Mouse (Mus musculus) Patski (cell line): Measurements from ENCODE around the gene Arfgap3. TPM values are rescaled to one million over a fixed set of nuclear protein-coding genes. Genes with fewer than 3 reads are reported as not detected.

Source experiments
- ATAC-seq: fragments of 100-300 bp; one replicate; pipeline ENCODE4 v1.8.0; 2021
- CTCF ChIA-PET: fragments of 350-600 bp; sonication (Branson Sonifier 250); formaldehyde crosslinking; loops from one replicate; lab custom pipeline; 2022; ENCODE audit warnings: inconsistent platforms; lab: Charles Lee
- POLR2A ChIA-PET: fragments of 350-600 bp; sonication (Branson Sonifier 250); formaldehyde crosslinking; loops from one replicate; lab custom pipeline; 2022; ENCODE audit warnings: antibody characterized with exemption, inconsistent platforms; lab: Charles Lee
- DNase-seq: peaks from one replicate; pipeline ENCODE4 v3.0.0-alpha.2; 2011; ENCODE audit warnings: low read depth, low spot score
- H3K27me3 ChIP-seq: fragments of 371-371 bp; one replicate; pipeline ENCODE4 v1.5.1; 2021
- CTCF ChIP-seq: fragments of 100-300 bp; IDR thresholded peaks from one replicate; pipeline ENCODE4 v1.5.1; 2021
- in situ Hi-C: fragments of 300-500 bp; cut with MboI; formaldehyde crosslinking; loops from 3 replicates; pipeline ENCODE4 v1.11.1; 2018; ENCODE audit warnings: low pct_unique_long_range_greater_than_20kb, mixed read lengths
- polyA plus RNA-seq: library from polyadenylated mRNA; unstranded; gene quantifications from one replicate; pipeline ENCODE4 v1.2.3, GENCODE M21; 2021

Arfgap3 gene
- polyA plus RNA-seq, 1 experiment from 2014 or later: 43.5 TPM

DNA sequence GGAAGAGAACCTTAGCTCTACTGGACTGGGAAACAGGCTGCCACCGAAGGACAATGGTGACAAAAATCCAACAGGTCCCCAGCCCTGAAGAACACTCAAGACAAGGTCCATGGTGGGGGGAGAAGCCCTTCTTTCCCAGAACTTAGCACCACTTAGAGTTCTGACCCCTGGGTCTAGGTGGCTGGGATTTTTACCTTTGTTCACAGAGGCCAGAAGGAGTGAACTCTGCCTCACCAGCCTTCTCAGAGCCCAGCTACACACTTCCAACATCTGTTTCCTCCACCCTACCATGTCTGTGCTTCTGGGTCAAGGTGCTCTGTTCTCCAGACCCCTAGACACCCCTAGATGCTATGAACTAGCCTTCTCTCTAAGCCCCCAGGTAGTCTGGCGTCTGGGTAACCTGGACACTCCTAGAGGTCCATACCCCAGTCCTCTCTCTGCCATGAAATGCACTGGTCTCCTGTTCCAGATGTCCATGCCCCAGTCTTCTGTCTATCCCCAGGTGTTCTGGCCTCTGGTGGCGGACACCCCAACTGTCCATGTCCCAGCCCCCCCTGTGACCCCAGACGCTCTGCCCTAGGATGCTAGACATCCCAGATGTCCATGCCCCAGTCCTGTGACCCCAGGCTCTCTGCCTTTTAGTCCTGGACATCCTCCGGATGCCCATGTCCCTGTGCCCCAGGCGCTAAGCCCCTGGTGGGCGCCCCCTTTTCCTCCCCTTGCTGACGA lies 658 bp downstream of the Arfgap3 start:
- TF ChIP-seq CTCF: no peak
- no peaks in the 10 kb centered on the region for H3K27me3 ChIP-seq
- peak; percentile 9 for ATAC-seq
- ChIA-PET CTCF (no interaction called here), POLR2A (no interaction called here)
- in situ Hi-C loops: no loop called here
- DNase-seq: no peak

DNA sequence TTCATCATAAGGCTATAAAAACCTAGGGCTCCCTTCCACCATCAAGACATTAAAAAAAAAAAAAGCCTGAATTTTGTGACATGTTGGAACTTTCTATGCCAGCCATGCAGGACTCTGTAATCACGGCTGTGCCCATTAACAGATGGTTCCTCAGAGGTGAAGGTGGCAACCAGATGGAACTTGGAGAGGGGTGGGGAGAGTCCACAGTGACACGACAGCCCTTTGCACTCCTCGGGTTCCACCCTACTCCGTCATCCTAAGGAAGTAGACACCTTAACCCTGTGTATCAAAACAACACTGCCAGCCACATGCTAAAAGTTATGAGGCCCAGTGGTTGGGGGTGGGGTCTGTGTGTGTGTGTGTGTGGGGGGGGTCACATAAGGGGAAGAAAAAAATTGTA lies 1.3 kb downstream of the Arfgap3 start:
- ATAC-seq: no peak
- no peaks in the 10 kb centered on the region for H3K27me3 ChIP-seq
- CTCF ChIA-PET: no interaction called here
- no peak for TF ChIP-seq CTCF
- DNase-seq: no peak
- in situ Hi-C loops: no loop called here
- POLR2A ChIA-PET: interaction anchor here (0.7 kb wide), 1 partner anchor 38 kb away, joined by 3 read pairs; no protein-coding TSS in a partner anchor

DNA sequence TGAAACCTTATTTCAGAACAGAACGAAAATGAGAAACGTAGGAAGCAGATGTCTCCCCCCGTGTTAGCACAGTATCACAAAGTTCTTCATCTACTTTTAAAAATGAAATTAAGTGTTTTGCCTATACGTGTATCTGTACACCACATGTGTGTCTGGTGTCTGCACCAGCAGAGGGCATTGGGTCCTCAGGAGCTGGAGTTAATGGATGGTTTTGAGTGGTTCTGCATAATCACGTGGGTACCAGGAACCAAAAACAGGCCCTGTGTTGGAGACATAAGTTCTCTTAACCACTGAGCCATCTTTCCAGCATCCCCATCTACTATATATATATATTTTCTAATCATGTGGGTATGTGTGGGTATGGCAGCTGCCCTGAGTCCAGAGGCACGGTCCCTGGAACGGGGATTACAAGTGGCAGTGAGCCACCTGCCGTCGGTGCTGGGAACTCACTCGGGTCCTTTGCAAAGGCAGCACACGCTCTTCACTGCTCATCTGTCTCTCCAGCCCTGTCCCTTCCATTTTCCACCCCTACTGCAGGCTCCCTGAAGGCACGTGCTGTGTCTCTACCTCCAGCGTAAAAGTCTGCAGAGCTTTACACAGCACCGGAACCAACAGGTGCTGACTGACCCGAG lies 4.0 kb downstream of the Arfgap3 start:
- DNase-seq (no peak), ATAC-seq (no peak)
- in situ Hi-C loops: no loop called here
- CTCF ChIA-PET: no interaction called here
- POLR2A ChIA-PET: no interaction called here
- TF ChIP-seq CTCF: no peak
- H3K27me3 ChIP-seq: no peaks in the 10 kb centered on the region

DNA sequence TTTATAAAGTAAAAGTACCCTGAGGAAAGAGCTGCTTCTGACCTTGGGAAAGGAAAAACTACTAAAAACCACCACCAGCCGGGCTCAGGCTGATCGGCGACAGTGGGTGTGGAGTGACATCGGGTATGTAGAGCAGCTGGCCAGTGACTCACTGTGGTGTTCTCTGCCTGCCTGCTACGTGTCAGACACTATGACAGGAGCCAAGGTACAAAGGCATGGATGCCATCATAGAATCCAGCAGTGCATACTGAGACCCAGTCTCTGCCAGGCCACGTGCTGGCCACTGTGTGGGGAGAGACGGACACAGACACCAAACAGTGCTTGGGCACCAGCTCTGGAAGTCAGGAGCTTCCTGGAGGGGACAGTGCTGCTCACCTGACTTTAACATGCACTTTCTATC lies 5.1 kb downstream of the Arfgap3 start:
- POLR2A ChIA-PET: interaction anchor here (0.9 kb wide), 1 partner anchor 197 kb away, joined by 3 read pairs; no protein-coding TSS in a partner anchor
- no peak for ATAC-seq
- TF ChIP-seq CTCF: no peak
- in situ Hi-C loops: no loop called here
- H3K27me3 ChIP-seq: no peaks in the 10 kb centered on the region
- CTCF ChIA-PET: no interaction called here
- no peak for DNase-seq

DNA sequence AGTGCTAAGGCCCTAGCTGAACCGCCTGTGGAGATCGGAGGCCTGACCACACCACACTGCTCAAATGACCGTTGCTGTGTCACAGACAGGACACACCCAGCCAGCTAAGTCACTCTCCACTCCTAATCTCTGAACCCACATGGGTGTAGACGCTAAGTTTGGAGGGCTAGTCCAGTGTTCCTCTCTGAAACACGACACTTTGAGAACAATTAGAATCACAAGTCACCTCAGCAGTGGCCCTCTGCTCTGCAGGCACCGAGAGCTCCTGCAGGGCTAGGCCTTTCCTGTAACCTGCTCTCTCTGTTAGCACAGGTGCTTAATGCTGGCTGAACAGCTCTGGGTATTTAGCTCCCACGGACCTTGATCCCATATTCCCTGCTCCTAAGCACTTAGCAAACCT lies 5.9 kb downstream of the Arfgap3 start:
- ChIA-PET CTCF (interaction anchor here (1.1 kb wide), 2 partner anchors 133 to 135 kb away, joined by 3 read pairs; no protein-coding TSS in a partner anchor), POLR2A (interaction anchor here (0.9 kb wide), 1 partner anchor 196 kb away, joined by 3 read pairs; no protein-coding TSS in a partner anchor)
- no peaks in the 10 kb centered on the region for H3K27me3 ChIP-seq
- in situ Hi-C loops: no loop called here
- ATAC-seq: no peak
- no peak for DNase-seq
- no peak for TF ChIP-seq CTCF

DNA sequence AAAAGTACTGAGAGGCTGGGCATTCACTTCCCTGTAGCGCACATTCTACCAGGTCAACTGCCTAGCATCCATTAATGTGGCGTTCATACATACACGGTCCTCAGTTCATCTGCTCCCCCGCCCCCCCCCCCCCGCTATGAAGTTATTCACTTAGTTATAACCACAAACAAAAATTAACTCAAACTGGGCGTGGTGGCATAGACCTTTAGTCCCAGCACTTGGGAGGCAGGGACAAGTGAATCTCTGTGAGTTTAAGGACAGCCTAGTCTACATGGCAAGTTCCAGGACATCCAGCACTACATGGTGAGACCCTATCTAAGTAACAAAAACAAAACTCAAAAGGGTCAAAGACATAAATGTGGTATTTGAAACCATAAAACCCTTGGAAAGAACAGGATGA lies 11.1 kb downstream of the Arfgap3 start:
- in situ Hi-C loops: no loop called here

DNA sequence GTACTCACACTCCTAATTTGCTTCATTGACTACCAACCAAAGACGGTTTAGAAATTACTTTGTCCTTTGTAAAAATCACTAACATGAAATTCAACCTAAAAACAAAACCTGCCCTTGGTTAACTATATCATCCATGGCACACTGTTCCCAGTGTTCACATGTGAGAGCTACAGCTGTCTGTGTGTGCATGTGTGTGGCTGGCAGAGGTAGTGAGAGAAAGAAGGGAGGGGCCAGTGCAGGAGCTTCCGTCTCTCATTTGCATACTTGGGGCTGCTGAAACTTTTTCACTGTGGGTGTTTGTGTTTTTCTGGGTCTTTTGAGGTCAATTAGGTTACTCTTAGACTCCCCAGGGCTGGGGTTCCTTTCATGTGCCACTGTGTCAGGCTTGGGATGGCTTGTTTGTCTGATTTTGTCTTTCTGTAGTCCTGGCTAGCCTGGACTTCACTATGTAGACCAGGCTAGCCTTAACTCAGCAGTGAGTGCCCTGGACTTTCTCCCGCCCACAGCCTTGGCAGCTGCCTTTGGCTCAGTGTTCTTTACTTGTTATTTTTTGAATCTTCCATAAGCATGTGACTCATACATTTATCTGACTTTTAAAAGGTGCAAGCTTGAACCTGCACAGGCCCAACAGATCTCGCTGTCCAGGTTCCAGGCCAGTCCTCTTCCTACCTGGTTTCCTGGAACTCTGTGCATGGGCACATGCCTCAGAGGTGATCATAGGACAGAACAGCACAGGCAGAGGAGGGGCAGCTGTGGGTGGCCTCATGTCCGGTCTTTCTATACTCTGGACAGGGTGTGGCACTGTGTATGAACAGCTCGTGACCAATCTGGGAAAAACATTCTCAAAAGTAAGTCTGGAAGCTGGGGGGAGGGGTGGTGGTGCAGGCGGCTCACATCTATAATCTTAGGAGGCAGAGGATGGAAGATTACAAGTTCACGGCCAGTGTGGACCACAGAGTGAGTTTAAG lies 11.9 kb downstream of the Arfgap3 start:
- ChIA-PET CTCF (interaction anchor here (1.1 kb wide), 1 partner anchor 129 kb away, joined by 3 read pairs; no protein-coding TSS in a partner anchor), POLR2A (interaction anchor here (0.5 kb wide), 1 partner anchor 225 kb away, joined by 4 read pairs; no protein-coding TSS in a partner anchor)
- no peaks in the 10 kb centered on the region for H3K27me3 ChIP-seq
- in situ Hi-C loops: no loop called here
- ATAC-seq (no peak), DNase-seq (no peak)
- no peak for TF ChIP-seq CTCF

More for the DNA sequence above, 11.1 kb downstream of the Arfgap3 start:
- DNase-seq (no peak), ATAC-seq (no peak)
- TF ChIP-seq CTCF: no peak
- POLR2A ChIA-PET: interaction anchor here (0.6 kb wide), 1 partner anchor 18 kb away, joined by 3 read pairs; no protein-coding TSS in a partner anchor
- no peaks in the 10 kb centered on the region for H3K27me3 ChIP-seq
- CTCF ChIA-PET: no interaction called here

DNA sequence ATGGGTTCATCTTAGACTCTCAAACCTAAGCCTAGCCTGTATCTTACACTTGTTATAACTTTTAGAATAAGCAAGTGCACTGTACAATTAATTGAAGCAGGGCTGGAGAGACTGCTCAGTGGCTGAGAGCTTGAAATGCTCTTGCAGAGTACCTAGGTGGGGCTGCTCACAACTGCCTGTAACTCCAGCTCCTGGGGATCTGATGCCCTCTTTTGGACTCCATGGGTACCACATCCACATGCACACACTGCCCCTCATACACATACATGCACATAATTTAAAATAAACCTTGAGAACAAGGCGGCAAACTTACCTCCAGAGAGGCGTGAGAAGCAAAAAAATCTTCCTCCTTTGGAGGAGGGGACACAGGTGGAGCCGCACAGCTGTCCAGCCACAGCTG lies 17.7 kb downstream of the Arfgap3 start:
- ATAC-seq: peak; percentile 47
- DNase-seq: no peak
- H3K27me3 ChIP-seq: no peaks in the 10 kb centered on the region
- ChIA-PET POLR2A (interaction anchor here (0.5 kb wide), 1 partner anchor 400 kb away, joined by 3 read pairs; no protein-coding TSS in a partner anchor), CTCF (interaction anchor here (0.6 to 3.9 kb wide), 3 partner anchors 19 to 123 kb away, joined by 3 to 12 read pairs (median 3); no protein-coding TSS in a partner anchor)
- in situ Hi-C loops: no loop called here
- peak; percentile 85 for TF ChIP-seq CTCF

DNA sequence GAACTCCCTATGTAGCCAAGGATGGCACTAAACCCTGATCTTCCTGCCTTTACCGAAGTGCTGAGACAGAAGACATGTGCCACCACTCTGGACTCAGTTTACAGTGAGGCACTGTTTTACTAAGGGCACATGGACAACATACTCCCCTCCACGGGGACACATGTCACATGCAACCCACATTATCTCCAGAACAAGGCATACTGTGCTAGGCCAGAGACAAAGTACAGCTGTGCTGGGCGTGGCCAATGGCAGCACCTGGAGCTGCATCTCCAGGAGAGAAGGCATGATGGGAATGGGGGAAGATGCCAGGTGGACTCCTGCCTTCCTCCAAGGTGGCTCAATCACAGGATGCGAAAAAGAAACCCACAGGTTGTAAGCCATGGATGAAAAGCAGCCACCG lies 21.1 kb downstream of the Arfgap3 start:
- ATAC-seq: no peak
- POLR2A ChIA-PET: no interaction called here
- DNase-seq: no peak
- TF ChIP-seq CTCF: no peak
- in situ Hi-C loops: no loop called here
- CTCF ChIA-PET: no interaction called here
- H3K27me3 ChIP-seq: no peaks in the 10 kb centered on the region

DNA sequence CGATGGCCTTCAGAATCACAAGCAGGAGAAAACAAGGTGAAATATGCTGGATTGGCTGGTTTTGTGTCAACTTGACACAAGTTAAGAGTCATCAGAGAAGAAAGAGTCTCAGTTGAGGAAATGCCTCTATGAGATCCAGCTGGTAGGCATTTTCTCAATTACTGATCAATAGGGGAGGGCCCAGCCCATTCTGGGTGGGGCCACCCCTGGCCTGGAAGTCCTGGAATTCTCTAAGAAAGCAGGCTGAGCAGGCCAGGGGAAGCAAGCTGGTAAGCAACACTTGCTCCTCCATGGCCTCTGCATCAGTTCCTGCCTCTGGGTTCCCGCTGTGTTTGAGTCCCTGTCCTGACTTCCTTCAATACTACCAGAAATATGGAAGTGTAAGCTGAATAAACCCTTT lies 27.0 kb downstream of the Arfgap3 start:
- ChIA-PET POLR2A (no interaction called here), CTCF (interaction anchor here (1.0 kb wide), 1 partner anchor 11 kb away, joined by 3 read pairs; no protein-coding TSS in a partner anchor)
- in situ Hi-C loops: no loop called here
- no peaks in the 10 kb centered on the region for H3K27me3 ChIP-seq
- DNase-seq (no peak), ATAC-seq (no peak)
- no peak for TF ChIP-seq CTCF
